Mouse (Mus musculus) spleen, adult 2 months (tissue): ENCODE results near the gene Rrp36. TPM values are rescaled to one million over a fixed set of nuclear protein-coding genes. Genes with fewer than 3 reads are reported as not detected.

Source experiments
- DNase-seq, 2 experiments: peaks; one replicate each; pipeline versions ENCODE4 v3.0.0 to v3.0.0-alpha.2; 2012 to 2021; ENCODE audit warnings: low spot score in 2 of 2, low read depth in 1 of 2
- H3K27ac ChIP-seq: fragments of 200-500 bp; 2 replicates; pipeline ENCODE4 v1.5.1; 2012; ENCODE audit warnings: low read length, inconsistent platforms; ENCODE audit not compliant: insufficient read depth
- H3K27me3 ChIP-seq: fragments of 200-500 bp; 2 replicates; pipeline ENCODE4 v1.6.1; 2012; ENCODE audit warnings: mild to moderate bottlenecking, moderate library complexity, low read length, inconsistent platforms; ENCODE audit not compliant: control insufficient read depth, insufficient read depth
- H3K36me3 ChIP-seq: fragments of 200-500 bp; 2 replicates; pipeline ENCODE4 v1.6.1; 2012; ENCODE audit warnings: mild to moderate bottlenecking, low read length, inconsistent platforms; ENCODE audit not compliant: control insufficient read depth, insufficient read depth
- H3K4me1 ChIP-seq: fragments of 200-500 bp; 2 replicates; pipeline ENCODE4 v1.6.1; 2011; ENCODE audit warnings: inconsistent platforms; ENCODE audit not compliant: control insufficient read depth, insufficient read depth, insufficient read length
- H3K4me3 ChIP-seq: fragments of 200-500 bp; 2 replicates; pipeline ENCODE4 v1.5.1; 2011; ENCODE audit warnings: mild to moderate bottlenecking, inconsistent platforms; ENCODE audit not compliant: insufficient read depth, insufficient read length; ENCODE audit errors: extremely low read depth
- CTCF ChIP-seq: fragments of 200-500 bp; IDR thresholded peaks from 2 replicates; pipeline ENCODE4 v1.5.1; 2011; ENCODE audit warnings: mild to moderate bottlenecking, inconsistent platforms; ENCODE audit not compliant: insufficient read depth, insufficient read length, insufficient replicate concordance; ENCODE audit errors: extremely low read depth
- POLR2A ChIP-seq: fragments of 200-500 bp; IDR thresholded peaks from 2 replicates; pipeline ENCODE4 v1.6.1; 2011; ENCODE audit warnings: low read depth, low read length, inconsistent platforms
- WGBS: fragments of 180-500 bp; shearing (Covaris S2); methylation state at CpG from one replicate; pipeline ENCODE4 v1.1.7; 2018; 5-methylcytosine and 5-hydroxymethylcytosine counted together
- polyA plus RNA-seq: library from polyadenylated mRNA; depleted of rRNA; stranded (reverse); fragments of >200 nt; gene quantifications from 2 replicates; pipeline ENCODE4 v1.2.3, GENCODE M21; 2012

The Rrp36 gene
- polyA plus RNA-seq, 1 experiment: 25.8 TPM

DNA sequence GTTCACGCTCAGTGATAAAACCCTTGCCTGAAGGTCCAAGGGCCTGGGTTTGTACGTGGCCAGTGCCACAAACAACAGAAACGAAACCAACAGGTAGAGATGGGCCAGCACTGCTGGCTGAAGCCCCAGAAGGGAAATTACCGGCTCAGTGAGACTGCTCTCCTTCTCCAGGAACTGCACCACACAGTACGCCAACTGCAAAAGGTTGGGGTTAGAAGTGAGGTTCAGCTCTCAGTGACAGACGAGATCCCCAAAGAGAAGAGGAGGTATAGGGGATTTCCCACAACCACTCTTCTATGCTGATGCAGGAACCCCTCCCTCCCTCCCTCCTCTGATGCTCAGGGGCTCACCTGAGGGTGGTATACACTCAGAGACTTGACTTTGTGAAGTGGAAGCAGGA lies 11.8 kb upstream of the Rrp36 start:
- peaks cover 19% of the 10 kb centered on the region for H3K36me3 ChIP-seq
- H3K27ac ChIP-seq: 0 out of 2 replicates have a peak overlapping the region, but pooled peaks have one; percentile 17
- no peak for DNase-seq
- peaks cover 6% of the 10 kb centered on the region; the same call in 1 of the 2 replicates for H3K4me1 ChIP-seq
- no peaks in the 10 kb centered on the region for H3K27me3 ChIP-seq
- no peak for TF ChIP-seq POLR2A
- TF ChIP-seq CTCF: no peak
- WGBS: 74% methylated on average over 6 of the region's 6 CpGs
- no peak overlapping the region for H3K4me3 ChIP-seq

- Histone ChIP-seq H3K36me3 (peaks cover 21% of the 10 kb centered on the region), H3K27ac (no peak overlapping the region), H3K4me3 (no peak overlapping the region), H3K27me3 (no peaks in the 10 kb centered on the region), H3K4me1 (peaks cover 8% of the 10 kb centered on the region; the same call in 1 of the 2 replicates)
- DNase-seq: no peak
- TF ChIP-seq POLR2A (no peak), CTCF (no peak)
- 94% methylated on average over 16 of the region's 16 CpGs for WGBS
These were observed 8.7 kb upstream of the Rrp36 start for GRCm38 (mm10) chr17:46682654-46683389.

GRCm38 (mm10) chr17:46681466-46682118 lies 7.4 kb upstream of the Rrp36 start:
- TF ChIP-seq POLR2A: no peak
- TF ChIP-seq CTCF: no peak
- no peak for DNase-seq
- H3K4me1 ChIP-seq: peaks cover 8% of the 10 kb centered on the region; the same call in 1 of the 2 replicates
- H3K27me3 ChIP-seq: no peaks in the 10 kb centered on the region
- H3K27ac ChIP-seq: 0 out of 2 replicates have a peak overlapping the region, but pooled peaks have one; percentile 36
- 37% methylated on average over 12 of the region's 12 CpGs for WGBS
- peaks cover 27% of the 10 kb centered on the region for H3K36me3 ChIP-seq
- peak overlapping the region; percentile 63 for H3K4me3 ChIP-seq

DNA sequence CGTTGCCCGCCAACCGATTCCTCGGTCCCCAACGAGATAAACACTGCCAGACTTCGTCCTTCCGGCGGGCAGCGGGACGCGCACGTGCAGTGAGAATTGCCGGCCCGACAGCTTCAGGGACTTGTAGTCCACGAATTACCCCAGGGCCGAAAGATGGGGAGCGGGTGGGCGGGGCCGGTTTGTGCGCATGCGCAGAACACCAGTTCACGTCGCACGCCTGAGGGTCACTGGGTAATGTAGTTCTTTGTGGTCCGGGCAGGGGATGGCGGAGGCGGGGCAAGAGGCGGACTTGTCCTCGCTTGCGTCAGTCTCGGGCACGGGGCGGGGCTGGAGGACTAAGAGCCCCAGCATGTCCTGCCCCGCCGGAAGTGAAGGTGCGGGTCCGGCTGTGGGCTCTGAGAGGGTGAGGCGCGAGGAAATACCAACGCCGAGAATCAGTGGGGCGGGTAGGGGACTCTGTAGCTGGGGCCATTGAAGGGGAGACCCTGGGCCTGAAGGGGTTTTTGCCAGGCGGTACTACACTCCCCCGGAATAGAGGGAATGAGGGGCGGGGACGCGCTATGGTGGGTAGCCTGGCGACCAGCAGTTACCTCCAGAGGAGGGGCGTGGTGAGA lies 6.7 kb upstream of the Rrp36 start, which contains the start of gene Klhdc3:
Gene Klhdc3, minus strand, starts transcription at position 155 of the 614 bp plus-strand sequence.
- Histone ChIP-seq H3K36me3 (peaks cover 29% of the 10 kb centered on the region), H3K27me3 (no peaks in the 10 kb centered on the region), H3K4me1 (peaks cover 8% of the 10 kb centered on the region; the same call in 1 of the 2 replicates), H3K27ac (peak within 1 kb of the TSS; percentile 77), H3K4me3 (peak within 1 kb of the TSS; percentile 66)
- TF ChIP-seq CTCF: no peak
- TF ChIP-seq POLR2A: peak; percentile 57
- WGBS: 1% methylated on average over 44 of the region's 49 CpGs
- DNase-seq: peak; percentile 96 to 98

GRCm38 (mm10) chr17:46679843-46680759 lies 5.9 kb upstream of the Rrp36 start:
- peaks cover 8% of the 10 kb centered on the region; the same call in 1 of the 2 replicates for H3K4me1 ChIP-seq
- TF ChIP-seq POLR2A (no peak), CTCF (peak; percentile 8; the same call in 1 of the 2 replicates)
- peak in 1 of 2 experiments; percentile 22 for DNase-seq
- H3K4me3 ChIP-seq: peak overlapping the region; percentile 66
- H3K27ac ChIP-seq: peak overlapping the region; percentile 77
- no peaks in the 10 kb centered on the region for H3K27me3 ChIP-seq
- 2% methylated on average over 34 of the region's 34 CpGs for WGBS
- peaks cover 23% of the 10 kb centered on the region for H3K36me3 ChIP-seq

DNA sequence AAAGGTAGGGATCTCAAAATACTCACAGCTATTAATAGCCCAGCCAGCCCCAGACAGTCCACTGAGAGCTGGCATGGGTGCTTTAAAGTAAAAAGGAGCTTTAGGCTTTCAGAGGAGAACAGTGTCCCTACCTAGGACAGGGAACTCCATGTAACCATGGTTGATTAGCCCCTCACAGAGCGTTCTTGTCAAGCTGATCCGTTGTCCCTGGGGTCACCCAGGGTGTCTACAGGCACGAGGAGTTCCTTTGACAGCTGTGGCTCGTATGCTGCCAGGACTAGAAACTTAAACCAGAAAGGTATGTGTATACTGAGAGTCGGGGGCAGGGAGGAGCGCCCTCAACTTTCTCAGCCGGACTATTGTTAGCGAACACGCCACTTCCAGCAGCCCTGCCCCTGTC lies 4.8 kb upstream of the Rrp36 start:
- H3K4me1 ChIP-seq: peaks cover 8% of the 10 kb centered on the region; the same call in 1 of the 2 replicates
- H3K4me3 ChIP-seq: no peak overlapping the region
- no peak for DNase-seq
- 82% methylated on average over 9 of the region's 9 CpGs for WGBS
- no peaks in the 10 kb centered on the region for H3K27me3 ChIP-seq
- no peak overlapping the region for H3K27ac ChIP-seq
- no peak for TF ChIP-seq CTCF
- TF ChIP-seq POLR2A: no peak
- peaks cover 20% of the 10 kb centered on the region for H3K36me3 ChIP-seq
